Mouse (Mus musculus) T-helper 17 cell (primary cell): Measurements from ENCODE around the gene Ccr10.

Source experiments
- in situ Hi-C, 2 experiments: fragments of 300-600 bp; cut with MboI, MseI; formaldehyde crosslinking; loops; 1 replicate in 1 of 2; 2 replicates in 1 of 2; pipeline ENCODE4 v1.15.1; 2025; ENCODE audit warnings: high pct_unique_total_duplicates in 2 of 2

Gene Ccr10

DNA sequence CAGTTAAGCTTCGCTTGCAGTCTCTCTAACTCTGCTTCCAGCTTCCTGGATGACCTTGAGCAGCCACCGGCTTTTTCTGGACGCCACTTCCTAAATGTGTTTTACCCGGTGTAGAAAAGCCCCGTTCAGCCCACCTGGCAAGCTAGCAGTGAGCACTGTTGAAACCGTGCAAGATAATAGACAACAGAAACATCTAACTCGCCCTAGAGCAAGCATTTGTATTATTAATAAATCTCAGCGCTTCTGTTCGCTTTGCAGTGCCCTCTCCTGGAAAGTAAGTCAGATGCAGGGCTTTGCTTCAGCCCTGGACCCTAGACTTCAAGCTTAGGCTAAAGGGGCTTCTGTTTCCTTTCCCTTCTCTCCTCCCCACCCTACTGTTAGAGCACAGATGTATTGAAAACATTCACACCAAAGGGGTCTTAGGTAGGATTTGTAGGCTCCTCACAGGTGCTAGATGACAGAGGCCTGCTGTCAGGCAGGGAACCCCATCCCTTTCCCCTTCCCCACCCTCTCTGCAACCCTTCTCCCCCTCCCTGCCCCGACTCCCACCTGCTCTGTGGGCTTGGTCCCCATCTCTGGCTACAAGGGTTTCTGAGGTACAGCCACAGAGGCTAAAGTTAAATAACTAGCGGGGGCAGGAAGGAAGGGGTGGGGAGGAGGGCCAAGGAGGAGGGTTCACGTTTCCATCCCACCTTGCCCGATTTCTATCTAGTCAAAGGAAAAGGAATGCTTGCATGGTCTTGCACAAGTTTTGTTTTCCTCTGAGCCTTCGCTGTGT is at the start of gene Ccr10:
Ccr10 (minus strand) TSS at position 593 of the 778 bp plus-strand sequence.
- in situ Hi-C loops, result no loop called here

DNA sequence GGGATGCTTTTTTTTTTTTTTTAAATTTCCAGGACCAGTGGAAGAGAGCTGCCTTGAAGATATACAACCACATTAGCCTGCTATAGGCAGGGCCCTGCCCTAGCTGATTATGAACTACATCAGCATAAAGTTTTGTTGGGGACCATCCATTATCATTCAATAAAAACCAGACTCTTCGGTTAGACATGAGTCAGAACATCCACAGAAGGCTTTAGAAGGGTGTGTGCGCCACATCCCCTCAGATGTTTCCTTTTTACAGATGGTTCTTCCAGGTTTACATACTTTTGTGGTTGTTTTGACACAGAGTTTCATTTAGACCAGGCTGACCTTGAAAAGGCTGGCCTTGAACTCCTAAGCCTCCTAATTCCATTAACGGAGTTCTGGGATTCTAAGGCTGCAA is 49.1 kb upstream of the Ccr10 start:
- in situ Hi-C loops, result no loop called here

DNA sequence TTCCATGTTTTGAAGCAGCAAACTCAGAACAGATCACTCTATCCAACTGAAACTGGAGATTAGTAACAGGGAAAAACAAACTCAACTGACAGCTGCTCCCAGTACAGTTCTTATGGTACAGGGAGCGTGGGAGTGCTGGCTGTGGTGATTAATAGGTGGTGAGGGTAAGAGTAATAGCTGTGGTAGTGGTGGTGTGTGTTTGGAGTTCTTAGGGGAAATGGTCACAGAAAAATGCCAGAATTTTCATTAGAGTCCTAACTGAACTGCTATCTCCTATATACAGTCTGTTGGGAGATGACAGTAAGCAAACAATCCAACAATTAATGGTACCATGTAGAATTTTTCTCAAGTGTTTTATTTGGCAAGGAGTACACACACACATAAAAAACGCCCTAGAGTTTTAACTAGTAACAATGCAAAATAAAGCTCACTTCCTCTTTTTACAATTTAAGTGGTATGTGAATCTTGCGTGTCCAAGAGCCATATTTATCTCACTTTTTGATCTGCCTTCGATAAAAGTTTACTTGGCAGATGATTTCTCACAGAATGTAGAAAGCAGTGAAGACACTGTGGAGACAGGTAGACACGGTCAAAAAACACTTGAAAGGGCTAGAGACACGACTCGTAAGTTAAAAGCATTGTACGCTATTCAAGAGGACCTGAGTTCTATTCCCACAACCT is 46.2 kb upstream of the Ccr10 start:
- in situ Hi-C loops, result no loop called here

DNA sequence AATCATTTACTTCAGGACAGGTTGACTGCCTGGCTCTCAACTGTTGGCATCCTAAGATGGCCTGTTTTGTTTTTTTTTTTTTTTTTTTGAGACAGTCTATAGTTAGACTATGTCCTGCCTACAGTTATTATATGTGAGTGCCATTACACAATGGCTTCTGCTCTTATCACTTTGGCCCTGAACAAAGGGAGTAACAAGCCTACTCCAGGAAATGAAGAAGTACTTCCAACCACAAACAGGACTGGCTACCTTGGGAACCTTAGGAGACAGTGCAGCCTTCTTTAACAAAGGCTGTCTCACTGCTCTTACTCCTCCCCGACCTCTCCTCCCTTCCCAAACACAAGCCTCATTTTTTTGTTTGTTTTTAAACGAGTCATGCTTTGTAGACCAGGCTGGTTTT is 45.6 kb upstream of the Ccr10 start:
- in situ Hi-C loops, result no loop called here

DNA sequence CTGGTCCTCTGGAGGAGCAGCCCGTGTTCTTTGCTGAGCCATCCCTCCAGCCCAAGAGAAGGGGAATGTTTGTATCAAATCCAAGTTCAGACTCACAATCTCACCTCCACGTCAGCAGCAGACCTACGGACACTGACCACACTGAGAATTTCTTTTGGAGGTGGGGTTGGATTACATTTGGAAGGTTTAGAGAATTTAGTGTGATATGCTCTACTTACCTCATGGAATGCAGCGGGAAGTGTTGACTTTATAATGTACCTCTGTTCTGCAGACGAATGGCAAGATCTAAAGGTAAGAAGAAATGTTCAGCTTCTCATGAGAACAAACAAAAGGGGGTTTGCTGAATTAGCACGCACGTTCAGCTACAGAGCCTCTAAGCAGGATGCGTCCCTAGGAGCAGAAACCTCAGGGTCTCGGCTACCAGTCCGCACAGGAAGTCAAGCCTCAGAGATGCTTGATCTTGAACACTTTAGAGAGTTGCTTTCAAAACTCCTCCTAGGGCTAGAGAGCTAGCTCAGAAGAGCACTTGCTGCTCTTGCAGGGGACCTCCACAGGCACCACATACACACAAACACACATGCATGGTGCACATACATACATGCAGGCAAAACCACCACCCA is 43.3 kb upstream of the Ccr10 start:
- in situ Hi-C loops, result no loop called here

DNA sequence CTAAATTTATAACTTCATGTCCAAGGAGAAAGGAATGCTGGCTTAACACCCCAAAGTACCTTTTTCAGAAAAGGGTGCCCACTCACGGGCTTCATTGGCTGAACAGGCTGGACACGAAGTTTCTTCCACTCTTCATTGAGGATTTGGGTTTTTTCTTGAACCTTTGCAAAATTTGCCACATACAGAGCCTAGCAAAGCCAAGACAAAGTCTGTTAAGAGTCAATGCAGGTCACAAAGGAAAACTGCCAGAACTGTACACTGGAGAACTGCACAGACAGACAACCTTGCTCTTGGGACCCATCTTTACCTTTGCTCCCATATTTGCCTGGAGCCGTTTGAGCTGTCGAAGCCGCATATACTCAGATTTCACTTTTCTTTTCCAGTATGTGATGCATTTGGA is 41.7 kb upstream of the Ccr10 start:
- in situ Hi-C loops, result no loop called here

DNA sequence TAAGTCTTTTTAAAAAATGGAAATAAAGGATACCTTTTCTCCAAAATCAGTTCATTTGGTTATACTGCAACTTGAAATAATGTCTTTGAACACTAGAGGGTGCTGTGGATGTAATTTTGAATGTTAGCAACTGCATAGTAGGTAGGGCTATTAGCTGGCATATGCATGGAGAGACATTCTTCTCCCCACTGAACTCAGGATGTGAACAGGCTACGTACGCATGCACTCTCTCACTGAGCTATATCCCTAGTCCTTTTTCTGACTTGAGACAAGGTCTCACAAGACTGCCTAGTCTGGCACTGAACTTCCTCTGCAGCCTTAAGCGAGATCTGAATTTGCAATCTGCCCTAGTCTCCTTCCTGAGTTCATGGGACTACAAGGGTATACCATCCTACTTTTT is 36.7 kb upstream of the Ccr10 start:
- in situ Hi-C loops, result loop anchor here in 1 of 2 experiments (5.0 kb wide), 1 partner anchor 35 kb away; the partner anchor contains the start of gene Ramp2

DNA sequence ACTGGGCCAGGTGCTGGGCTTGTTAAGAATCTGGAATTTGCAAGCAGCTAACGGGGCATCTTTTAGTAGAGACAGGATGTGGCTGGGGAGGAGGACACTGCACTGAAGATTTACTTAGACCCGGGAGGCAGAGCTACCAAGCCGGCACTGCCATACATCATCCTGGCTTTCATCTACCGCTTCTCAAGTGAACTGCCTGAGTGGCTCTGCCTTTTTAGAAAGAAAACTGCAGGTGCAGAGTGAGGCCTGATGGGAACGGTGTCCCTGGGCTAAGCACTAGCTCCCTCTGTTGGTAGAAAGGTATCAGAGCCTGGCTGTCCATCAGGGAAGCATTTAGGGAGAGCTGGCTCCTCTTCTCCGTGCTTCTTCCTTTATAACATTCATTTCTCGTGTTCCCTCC is 25.7 kb upstream of the Ccr10 start:
- in situ Hi-C loops, result no loop called here

DNA sequence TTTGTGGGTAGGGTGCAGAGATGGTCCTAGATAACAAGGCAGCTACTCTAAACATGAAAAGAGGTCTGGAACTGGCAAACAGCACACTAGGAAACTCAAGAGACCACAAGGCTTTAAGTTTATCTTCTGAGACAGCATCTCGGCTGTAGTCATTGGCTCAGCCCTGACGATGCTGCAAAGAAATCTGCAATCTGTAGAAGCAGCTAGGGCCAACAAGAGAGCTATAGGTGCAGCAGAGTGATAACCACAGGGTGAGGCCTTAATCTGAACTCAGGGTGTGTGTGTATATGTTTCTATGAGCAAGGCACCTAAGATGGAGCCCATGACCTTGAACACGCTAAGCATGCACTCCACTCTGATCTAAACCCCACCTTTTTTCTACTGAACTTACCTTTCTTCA is 24.3 kb upstream of the Ccr10 start:
- in situ Hi-C loops, result loop anchor here in 1 of 2 experiments (10.0 kb wide), 1 partner anchor 825 kb away; the partner anchor contains the start of gene Mpp3

DNA sequence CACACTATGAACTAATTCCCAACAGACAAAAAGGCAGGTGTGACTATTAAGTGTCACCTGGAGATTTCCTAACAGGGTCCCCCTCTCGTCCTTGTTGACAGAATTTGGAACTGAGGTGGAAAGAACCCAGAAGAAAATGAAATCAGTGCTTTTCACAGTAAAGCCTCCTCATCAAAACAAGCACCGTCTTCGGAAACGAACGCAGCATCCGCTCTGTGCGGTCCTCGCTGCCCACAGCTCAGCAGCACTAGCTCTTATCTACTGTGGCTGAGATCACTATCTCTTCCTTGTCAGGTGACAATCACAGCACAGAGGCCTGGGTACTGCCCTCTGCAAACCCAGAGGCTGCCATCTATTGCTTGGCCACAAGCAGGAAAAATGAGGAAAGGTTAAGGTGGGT is 20.9 kb upstream of the Ccr10 start:
- in situ Hi-C loops, result loop anchor here in 1 of 2 experiments (10.0 kb wide), 1 partner anchor 829 kb away; the partner anchor contains the start of gene Mpp3

DNA sequence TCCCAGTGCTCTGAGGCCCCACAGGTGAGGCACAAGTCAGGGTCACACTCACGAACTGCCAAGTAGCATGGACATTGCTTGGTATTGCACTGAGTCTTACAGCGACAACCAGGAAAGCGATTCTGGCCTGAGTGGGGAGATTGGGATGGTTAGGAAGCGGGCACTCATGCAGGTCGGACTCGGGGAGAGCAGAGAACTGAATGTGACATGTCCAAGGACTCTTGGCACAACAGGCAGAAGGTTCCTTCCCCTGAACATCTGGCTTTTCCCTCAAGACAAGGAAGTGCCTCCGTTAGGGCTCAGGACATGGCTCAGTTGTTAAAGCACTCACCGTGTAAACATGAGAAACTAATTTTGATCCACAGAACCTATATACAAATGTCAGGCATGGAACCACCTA is 20.3 kb upstream of the Ccr10 start:
- in situ Hi-C loops, result loop anchor here in 1 of 2 experiments (10.0 kb wide), 1 partner anchor 829 kb away; the partner anchor contains the start of gene Mpp3

DNA sequence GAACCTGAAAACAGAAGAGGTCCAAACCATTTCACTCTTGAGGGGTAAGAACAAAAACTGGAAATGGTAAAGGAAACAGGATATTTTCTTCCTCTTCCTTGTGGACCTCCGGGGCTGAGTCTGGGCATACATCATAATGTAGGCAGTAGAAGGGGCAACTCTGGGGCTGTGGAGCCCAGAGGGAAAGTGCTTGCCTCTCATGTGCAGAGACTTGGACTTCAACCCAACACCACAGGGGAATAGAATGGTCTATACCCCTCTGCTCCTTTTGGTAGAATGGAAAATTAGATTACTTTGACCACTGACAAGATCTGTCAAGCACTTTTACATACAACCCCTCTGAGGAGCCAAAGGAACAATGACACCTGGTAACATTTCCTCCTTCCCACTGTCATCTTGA is 19.9 kb upstream of the Ccr10 start:
- in situ Hi-C loops, result loop anchor here in 1 of 2 experiments (10.0 kb wide), 1 partner anchor 830 kb away; the partner anchor contains the start of gene Mpp3

DNA sequence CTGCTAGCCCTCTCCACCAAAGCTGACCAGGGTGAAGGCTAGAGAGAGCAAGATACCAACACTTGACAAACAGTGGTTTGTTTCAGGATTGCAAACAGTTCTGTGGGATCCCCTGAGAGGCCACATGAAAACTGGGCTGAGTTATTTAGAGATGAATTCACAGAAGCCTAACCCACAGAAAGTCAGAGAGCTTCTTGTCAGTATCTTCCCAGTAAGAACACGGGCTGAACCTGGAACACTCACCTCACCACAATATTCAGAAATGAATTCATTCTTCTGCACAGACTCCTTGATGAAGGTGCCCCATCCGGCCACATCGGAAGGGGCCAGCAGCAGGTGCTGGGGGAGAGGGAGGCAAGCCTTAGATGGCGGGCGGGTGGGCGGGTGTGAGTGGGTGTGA is 19.4 kb upstream of the Ccr10 start:
- in situ Hi-C loops, result loop anchor here in 1 of 2 experiments (10.0 kb wide), 1 partner anchor 830 kb away; the partner anchor contains the start of gene Mpp3

DNA sequence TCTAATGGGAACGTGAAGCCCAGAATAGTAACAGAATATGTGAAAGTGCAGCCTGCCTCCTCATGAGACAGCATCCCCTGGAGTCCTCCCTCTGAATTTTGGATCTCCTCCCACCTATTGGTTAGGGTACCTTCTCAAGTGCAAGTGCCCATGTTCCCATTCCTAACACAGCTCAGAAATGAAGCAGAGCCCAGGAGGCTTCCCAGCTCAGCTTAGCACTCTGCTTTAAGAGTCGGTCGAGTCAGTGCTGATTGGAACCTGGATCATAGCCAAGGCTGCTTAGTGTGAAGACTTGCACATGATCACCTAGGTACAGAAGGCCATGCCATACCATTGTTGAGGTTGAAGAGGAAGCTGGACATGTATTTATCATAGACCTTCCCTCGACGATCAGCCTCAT is 18.9 kb upstream of the Ccr10 start:
- in situ Hi-C loops, result loop anchor here in 1 of 2 experiments (10.0 kb wide), 1 partner anchor 831 kb away; the partner anchor contains the start of gene Mpp3

DNA sequence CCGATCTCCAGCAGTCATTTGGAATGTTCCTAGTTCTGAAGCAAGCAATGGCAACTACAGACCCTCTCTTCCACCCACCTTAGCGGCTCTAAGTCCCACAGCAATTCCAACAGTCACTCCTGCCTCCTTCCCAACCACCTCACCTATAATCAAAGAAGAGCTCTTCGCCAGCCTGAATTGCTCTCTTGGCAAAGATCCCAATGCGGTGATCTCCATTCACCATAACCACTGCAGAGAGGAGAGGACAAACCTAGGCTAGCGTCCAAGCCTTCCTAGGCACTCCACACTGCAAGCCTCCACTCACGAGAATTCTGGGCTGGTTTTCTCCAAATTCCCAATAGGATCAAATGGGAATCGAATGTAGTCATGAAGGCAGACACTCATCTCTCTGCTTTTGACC is 17.8 kb upstream of the Ccr10 start:
- in situ Hi-C loops, result loop anchor here in 1 of 2 experiments (10.0 kb wide), 1 partner anchor 832 kb away; the partner anchor contains the start of gene Mpp3

DNA sequence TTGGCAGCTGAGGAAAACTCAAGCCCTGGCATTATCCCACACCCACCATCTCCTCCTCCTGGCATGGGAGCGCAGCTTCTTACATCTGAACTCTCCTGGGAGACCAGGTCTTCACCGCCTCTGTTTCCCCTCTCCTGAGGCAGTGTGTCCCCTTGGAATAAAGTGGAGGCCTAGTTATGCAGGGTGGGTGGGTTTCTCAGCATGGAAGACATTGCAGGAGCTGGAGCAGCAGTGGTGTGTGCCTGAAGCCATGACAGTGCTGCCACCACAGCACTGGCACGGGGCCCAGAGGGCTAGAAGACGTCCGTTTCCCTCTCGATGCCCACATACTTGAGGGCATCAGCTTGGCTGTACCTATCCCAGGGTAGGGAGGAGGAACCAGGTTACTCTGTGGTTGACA is 17.4 kb upstream of the Ccr10 start:
- in situ Hi-C loops, result loop anchor here in 1 of 2 experiments (10.0 kb wide), 1 partner anchor 832 kb away; the partner anchor contains the start of gene Mpp3

DNA sequence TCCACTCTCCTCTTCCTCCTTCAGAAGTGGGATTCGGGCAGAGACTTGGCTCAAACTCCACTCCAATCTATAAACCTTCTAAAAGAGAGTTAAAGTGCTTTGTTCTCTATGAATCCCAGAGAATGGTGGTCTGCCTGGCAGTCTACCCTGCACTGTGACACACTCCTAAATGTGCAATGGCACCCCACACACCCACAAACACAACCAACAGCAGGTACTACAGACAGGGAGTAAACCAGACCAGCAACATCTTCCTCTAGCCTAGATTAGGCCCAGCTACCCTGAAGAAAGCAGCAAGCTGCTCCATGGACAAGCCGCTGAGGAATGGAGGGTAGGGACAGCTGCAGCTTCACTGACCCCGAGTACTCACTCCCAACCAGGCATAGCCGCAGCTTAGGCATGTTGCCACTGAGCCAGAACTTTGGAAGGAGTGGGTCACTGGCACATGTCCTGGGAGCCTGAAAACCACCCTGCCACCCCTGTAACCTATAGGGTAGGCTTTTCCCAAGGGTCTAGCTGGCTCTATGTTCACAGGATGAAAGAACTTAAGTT is 16.8 kb upstream of the Ccr10 start:
- in situ Hi-C loops, result loop anchor here in 1 of 2 experiments (10.0 kb wide), 1 partner anchor 833 kb away; the partner anchor contains the start of gene Mpp3

DNA sequence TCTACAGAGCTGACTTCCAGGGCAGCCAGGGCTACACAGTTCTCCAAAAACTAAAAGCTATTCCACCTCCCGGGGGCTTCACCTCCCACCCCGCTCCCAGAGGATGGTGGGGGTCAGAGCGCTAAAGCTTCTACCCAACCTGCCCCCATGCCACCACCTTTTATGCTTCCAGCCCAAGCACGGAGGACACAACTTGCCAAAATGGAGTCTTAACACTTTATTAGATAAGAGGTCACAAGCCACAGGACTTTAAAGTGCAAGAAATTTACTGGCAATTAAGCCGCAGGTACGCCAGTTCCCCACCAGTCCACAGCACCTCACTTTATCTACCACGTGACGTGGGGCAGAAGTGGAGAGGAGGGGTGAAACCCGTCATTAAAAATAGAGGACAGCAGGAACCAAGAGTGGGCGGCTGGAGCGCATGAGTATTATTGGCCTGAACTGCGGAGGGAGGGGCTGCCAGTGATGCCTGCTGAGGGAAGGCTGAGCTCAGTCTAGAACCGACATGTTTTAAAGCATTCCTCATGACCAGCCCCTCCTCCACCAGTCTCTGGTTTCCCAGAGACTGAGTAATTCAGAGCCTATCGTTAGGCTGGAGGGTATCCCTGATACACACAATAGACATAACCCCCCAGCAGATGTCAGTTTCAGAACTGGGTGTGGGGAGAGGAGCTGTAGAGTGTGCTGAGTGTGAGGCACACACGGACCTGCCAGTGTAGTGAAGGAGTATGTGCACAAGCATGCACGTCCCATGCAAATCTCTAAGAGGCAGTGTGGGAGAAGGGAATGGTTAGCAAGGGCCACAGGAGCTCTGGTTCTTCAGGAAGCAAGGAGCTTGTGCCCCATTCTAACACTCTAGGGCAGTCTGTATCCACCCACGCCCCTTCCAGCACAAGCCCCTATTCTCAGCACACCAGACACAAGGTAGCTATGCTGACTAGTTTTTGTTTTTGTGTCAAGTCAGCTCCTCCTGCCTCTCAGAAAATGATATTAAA is 16.0 kb upstream of the Ccr10 start:
- in situ Hi-C loops, result loop anchor here in 1 of 2 experiments (10.0 kb wide), 1 partner anchor 834 kb away; the partner anchor contains the start of gene Mpp3

DNA sequence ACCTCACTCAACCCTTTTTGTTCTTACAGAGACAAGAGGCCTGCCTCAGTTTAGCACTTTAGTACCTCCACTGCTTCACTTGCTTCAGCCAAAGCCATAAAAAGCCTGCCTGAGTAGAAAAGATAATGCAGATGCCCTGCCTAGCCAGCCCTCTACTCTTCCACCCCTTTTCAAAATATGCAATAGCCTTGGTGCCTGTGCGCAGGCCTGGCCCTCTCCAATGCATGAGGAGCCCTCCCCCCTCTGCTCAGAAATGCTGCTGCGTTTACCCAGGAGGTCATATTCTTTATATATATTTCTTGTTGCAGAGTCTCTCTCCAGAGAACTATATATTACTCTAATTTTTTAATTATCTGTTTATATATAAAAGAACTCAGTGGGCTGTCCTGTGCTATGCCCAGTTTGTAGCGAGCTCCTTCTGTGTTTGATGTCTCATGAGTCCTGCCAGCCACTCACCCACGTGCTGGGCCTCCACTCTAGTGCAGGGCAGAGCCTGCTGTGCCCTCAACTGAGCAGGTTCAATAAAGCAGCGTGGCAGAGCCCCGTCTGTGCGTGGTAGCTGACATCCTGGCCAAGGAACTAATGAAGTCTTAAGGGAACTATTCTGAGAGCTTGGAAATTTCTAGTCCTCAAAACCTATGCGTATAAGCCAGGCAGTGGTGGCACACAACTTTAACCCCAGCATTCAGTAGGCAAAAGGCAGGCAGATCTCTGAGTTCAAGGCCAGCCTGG is 15.1 kb upstream of the Ccr10 start:
- in situ Hi-C loops, result loop anchor here in 1 of 2 experiments (10.0 kb wide), 1 partner anchor 834 kb away; the partner anchor contains the start of gene Mpp3
